Mouse (Mus musculus) spleen, postnatal 10 days (tissue): ENCODE measurements around the gene D230025D16Rik.

Experiments used
- DNase-seq, 2 experiments: peaks; one replicate each; pipeline ENCODE4 v3.0.0; 2021 to 2022; ENCODE audit warnings: low spot score in 2 of 2

The D230025D16Rik gene

GRCm38 (mm10) chr8:105237442-105238142, 12.6 kb downstream of the D230025D16Rik start:
- DNase-seq = no peak

- no peak for DNase-seq
Observed at GRCm38 (mm10) chr8:105241016-105241415, 16.1 kb downstream of the D230025D16Rik start.

- DNase-seq = no peak
Observed at GRCm38 (mm10) chr8:105251954-105252353, 27.0 kb downstream of the D230025D16Rik start.

- no peak for DNase-seq
Observed at GRCm38 (mm10) chr8:105252680-105253537, 28.0 kb downstream of the D230025D16Rik start.

GRCm38 (mm10) chr8:105253766-105254151, 28.8 kb downstream of the D230025D16Rik start:
- no peak for DNase-seq

GRCm38 (mm10) chr8:105254152-105254965, 29.4 kb downstream of the D230025D16Rik start:
- peak; percentile 88 to 96 for DNase-seq

- peak in 1 of 2 experiments; percentile 74 for DNase-seq
Observed at GRCm38 (mm10) chr8:105254966-105255350, 30.0 kb downstream of the D230025D16Rik start, which contains the start of gene B3gnt9. TSS of gene B3gnt9 (minus strand) at chr8:105255153.

GRCm38 (mm10) chr8:105257318-105258114, 32.6 kb downstream of the D230025D16Rik start:
- no peak for DNase-seq

GRCm38 (mm10) chr8:105258911-105259720, 34.2 kb downstream of the D230025D16Rik start:
- no peak for DNase-seq

GRCm38 (mm10) chr8:105259721-105260320, 34.9 kb downstream of the D230025D16Rik start:
- peak; percentile 80 to 88 for DNase-seq

GRCm38 (mm10) chr8:105260371-105261099, 35.6 kb downstream of the D230025D16Rik start:
- DNase-seq = no peak

- DNase-seq = no peak
Observed at GRCm38 (mm10) chr8:105261326-105261980, 36.5 kb downstream of the D230025D16Rik start.

GRCm38 (mm10) chr8:105263244-105263912, 38.4 kb downstream of the D230025D16Rik start:
- no peak for DNase-seq

GRCm38 (mm10) chr8:105264024-105264982, 39.4 kb downstream of the D230025D16Rik start, which contains the start of the genes Tradd and Fbxl8:
TSS of gene Tradd (minus strand) at chr8:105264609.
TSS of gene Fbxl8 (plus strand) at chr8:105264648.
- DNase-seq = peak; percentile 70 to 83

GRCm38 (mm10) chr8:105265128-105265527, 40.2 kb downstream of the D230025D16Rik start:
- peak in 1 of 2 experiments; percentile 52 for DNase-seq

- peak in 1 of 2 experiments; percentile 56 for DNase-seq
Observed at GRCm38 (mm10) chr8:105266775-105267174, 41.8 kb downstream of the D230025D16Rik start.
